Mouse (Mus musculus) lung, adult 18-20 months (tissue): ENCODE data around the gene Rnf123.
"Not testable (repeated sequence)": the region's sequence is repeated elsewhere in the genome, so short reads cannot be mapped to it uniquely, and the experiment has no call there.

Experiments used
- DNase-seq, 2 experiments: peaks; one replicate each; pipeline ENCODE4 v3.0.0; 2022; ENCODE audit warnings: mixed read lengths in 2 of 2

Gene Rnf123

GRCm38 (mm10) chr9:108032126-108032525 is 51.0 kb downstream of the Rnf123 start:
- DNase-seq = no peak

GRCm38 (mm10) chr9:108027867-108028266 is 55.3 kb downstream of the Rnf123 start:
- no peak for DNase-seq

DNA sequence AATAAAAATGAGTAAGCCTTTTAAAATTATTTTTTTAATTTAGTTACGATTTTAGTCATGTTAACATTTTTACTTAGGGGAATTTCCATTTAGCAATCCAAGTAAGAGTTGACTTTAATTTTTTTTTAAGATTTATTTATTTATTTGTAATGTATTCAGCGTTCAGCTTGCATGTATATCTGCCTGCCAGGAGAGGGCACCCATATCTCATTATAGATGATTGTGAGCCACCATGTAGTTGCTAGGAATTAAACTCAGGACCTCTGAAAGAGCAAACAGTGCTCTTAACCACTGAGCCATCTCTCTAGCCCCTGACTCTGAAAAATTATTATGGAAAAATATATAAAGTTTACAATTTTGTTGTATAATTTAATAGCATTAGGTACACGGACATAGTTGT is 56.6 kb downstream of the Rnf123 start:
- DNase-seq = no peak

DNA sequence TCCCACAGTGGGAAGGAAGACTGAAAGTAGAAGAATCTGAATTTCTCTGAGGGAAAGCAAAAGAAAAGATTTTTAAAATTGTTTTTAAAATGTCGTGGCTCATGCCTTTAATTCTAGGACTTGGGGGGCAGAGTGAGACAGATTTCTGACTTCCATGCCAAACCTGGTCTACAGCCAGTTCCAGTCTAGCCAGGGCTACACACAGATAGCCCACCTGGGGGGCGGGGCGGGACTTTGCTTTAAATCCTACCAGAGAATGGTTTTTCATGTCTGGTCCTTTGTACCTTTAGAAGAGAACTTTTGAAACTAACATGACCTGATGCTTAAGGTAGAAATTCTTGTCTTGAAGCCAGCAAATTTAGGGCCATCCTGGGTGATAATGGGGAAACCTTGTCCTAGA is 59.9 kb downstream of the Rnf123 start:
- DNase-seq = no peak

DNA sequence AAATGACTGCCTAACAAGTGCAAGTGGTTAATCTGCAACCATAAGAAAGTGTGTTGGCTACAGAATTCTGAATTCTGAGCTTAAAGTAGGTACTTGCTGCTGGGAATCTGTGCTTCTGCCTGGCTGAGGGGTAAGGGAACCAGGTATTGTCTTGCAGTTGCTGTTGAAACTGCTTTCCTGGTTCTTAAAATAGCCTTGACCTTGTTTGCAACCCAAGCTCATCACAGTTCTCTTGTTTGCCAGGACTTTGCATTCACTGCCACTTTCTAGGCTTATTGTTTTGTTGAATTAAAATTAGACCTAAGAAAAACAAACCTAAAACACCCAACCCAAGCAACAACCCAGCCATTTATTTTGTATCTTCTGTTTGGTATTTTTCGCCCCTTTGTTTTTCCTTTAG is 62.4 kb downstream of the Rnf123 start:
- no peak for DNase-seq

DNA sequence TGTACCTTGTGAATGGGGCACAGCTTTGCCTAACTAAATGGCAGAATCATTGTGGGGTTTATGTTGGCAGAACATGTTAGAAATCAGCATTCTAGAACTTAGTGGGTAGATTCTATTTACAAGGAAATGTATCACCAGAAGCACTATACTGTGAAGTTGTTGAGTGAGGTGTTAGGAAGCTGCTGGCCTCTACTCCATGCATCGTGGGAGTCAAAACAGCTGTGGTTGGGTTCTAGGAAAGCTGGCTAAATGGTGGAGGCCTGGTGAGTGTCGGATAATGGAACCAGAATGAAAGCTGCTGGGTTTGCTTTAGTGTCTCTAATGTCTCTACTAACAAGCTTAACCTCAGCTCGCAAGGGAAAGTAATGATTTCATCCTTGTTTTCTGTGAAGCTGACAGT is 66.0 kb downstream of the Rnf123 start:
- no peak for DNase-seq

DNA sequence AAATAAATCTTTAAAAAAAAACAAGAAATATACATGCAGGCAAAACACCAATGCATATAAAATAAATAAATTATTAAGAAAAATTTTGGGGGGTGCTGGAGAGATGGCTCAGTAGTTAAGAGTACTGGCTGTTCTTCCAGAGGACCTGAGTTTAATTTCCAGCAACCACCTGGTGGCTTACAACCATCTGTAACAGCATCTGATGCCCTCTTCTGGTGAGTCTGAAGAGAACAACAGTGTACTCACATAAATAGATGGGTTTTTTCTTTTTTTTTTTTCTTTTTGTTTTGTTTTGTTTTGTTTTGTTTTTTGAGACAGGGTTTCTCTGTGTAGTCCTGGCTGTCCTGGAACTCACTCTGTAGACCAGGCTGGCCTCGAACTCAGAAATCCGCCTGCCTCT is 69.6 kb downstream of the Rnf123 start:
- DNase-seq = not testable (repeated sequence)

- DNase-seq = no peak
Measured at GRCm38 (mm10) chr9:108010385-108010784, 72.8 kb downstream of the Rnf123 start.

GRCm38 (mm10) chr9:108008041-108008440 is 75.1 kb downstream of the Rnf123 start:
- DNase-seq = peak in 1 of 2 experiments; percentile 10

- no peak for DNase-seq
Measured at GRCm38 (mm10) chr9:108003531-108003890, 79.6 kb downstream of the Rnf123 start.

DNA sequence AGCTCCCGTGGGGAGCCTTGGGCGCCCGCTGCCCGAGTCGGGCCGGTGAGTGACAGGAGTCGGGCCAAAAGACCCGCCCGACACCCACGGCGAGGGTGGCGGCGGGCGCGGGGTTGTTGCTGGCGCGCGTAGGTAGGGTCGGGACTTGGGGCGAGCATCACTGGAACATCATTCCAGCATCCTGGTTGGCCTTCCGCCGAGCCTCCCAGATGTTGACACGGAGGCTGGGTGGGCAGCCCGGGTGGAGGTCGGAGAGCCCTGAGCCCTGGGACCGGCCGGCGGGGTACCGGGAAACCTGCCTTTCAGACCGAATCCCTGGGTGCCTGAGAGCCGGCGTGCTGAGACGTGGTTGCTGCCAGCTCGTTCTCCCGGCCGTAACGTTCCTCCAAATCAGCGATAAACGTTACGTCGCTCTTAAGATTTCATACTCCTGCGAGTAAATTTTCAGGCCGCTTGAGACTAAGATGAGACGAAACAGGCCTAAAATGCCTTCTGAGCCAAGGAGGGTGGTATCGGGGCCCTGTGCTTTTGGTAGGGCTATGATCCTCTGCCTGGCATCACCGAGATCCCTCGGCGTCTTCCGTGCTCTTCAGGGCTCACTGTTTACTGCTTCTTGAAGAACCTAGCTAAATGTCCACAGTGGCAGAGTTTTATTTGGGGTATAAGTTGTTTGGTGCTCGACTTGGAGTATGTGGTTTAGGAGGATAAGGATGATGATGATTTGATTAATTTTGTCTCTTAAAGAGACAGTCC is 80.2 kb downstream of the Rnf123 start:
- no peak for DNase-seq

GRCm38 (mm10) chr9:108001922-108002770 is 81.0 kb downstream of the Rnf123 start, which contains the start of gene Ip6k1:
TSS of gene Ip6k1 (plus strand) at chr9:108002501.
- peak; percentile 100 for DNase-seq
